Mouse (Mus musculus) small intestine, adult 2 months (tissue): ENCODE measurements around the gene Ank. TPM values are rescaled to one million over a fixed set of nuclear protein-coding genes. Genes with fewer than 3 reads are reported as not detected.

Experiments
- H3K27ac ChIP-seq: fragments of 200-500 bp; 2 replicates; pipeline ENCODE4 v1.5.1; 2012; ENCODE audit warnings: low read depth, low read length, control low read depth, inconsistent platforms; ENCODE audit not compliant: insufficient read depth
- H3K27me3 ChIP-seq: fragments of 200-500 bp; 2 replicates; pipeline ENCODE4 v1.6.1; 2012; ENCODE audit warnings: mild to moderate bottlenecking, moderate library complexity, low read length, inconsistent platforms; ENCODE audit not compliant: control insufficient read depth, insufficient read depth
- H3K36me3 ChIP-seq: fragments of 200-500 bp; 2 replicates; pipeline ENCODE4 v1.6.1; 2012; ENCODE audit warnings: mild to moderate bottlenecking, low read length, control low read depth, inconsistent platforms; ENCODE audit not compliant: control insufficient read depth, insufficient read depth
- H3K4me1 ChIP-seq: fragments of 200-500 bp; 2 replicates; pipeline ENCODE4 v1.6.1; 2012; ENCODE audit warnings: low read length, inconsistent platforms, mixed read lengths; ENCODE audit not compliant: control insufficient read depth, insufficient read depth, insufficient read length
- H3K4me3 ChIP-seq: fragments of 200-500 bp; 2 replicates; pipeline ENCODE4 v1.5.1; 2012; ENCODE audit warnings: low read depth, mild to moderate bottlenecking, control low read depth, inconsistent platforms, low read length, moderate library complexity
- CTCF ChIP-seq: fragments of 200-500 bp; IDR thresholded peaks from 2 replicates; pipeline ENCODE4 v1.5.1; 2012; ENCODE audit warnings: low read depth, mild to moderate bottlenecking, control low read depth, inconsistent platforms, low read length, moderate library complexity, mixed read lengths; ENCODE audit not compliant: insufficient replicate concordance, insufficient read length; ENCODE audit errors: extremely low read depth
- POLR2A ChIP-seq: fragments of 200-500 bp; IDR thresholded peaks from 2 replicates; pipeline ENCODE4 v1.6.1; 2012; ENCODE audit warnings: low read depth, mild to moderate bottlenecking, control low read depth, inconsistent platforms, low read length, moderate library complexity
- WGBS: fragments of 180-500 bp; shearing (Covaris S2); methylation state at CpG from one replicate; pipeline ENCODE4 v1.1.7; 2018; 5-methylcytosine and 5-hydroxymethylcytosine counted together
- polyA plus RNA-seq: library from polyadenylated mRNA; depleted of rRNA; stranded (reverse); fragments of >200 nt; gene quantifications from 2 replicates; pipeline ENCODE4 v1.2.3, GENCODE M21; 2012

The Ank gene
- polyA plus RNA-seq, 1 experiment, result 29.3 TPM

DNA sequence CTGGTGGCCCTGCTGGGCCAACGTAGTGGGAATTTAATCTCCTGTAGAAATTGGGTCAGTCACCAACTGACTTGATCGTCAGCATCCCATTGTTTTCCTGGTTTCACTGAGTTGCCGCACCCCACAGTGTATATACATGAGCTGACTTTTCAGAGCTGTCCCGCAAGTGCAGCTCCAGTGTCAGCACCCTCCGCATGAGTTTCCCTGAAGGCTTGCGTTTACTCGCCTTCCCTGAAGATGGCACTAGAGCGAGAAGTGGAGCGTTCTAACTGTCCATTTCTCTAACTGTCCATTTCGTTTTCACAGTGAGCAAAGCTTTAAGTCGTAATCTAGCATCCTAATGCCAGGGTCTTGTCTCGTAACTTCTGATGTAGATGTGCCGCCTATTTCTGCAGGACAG lies 127.2 kb downstream of the Ank start:
- no peaks in the 10 kb centered on the region for H3K27me3 ChIP-seq
- H3K4me3 ChIP-seq, result no peak overlapping the region
- H3K36me3 ChIP-seq, result peaks cover 49% of the 10 kb centered on the region
- H3K27ac ChIP-seq, result no peak overlapping the region
- H3K4me1 ChIP-seq, result peaks cover 5% of the 10 kb centered on the region
- TF ChIP-seq CTCF (no peak), POLR2A (no peak)
- 90% methylated on average over 13 of the region's 13 CpGs for WGBS

DNA sequence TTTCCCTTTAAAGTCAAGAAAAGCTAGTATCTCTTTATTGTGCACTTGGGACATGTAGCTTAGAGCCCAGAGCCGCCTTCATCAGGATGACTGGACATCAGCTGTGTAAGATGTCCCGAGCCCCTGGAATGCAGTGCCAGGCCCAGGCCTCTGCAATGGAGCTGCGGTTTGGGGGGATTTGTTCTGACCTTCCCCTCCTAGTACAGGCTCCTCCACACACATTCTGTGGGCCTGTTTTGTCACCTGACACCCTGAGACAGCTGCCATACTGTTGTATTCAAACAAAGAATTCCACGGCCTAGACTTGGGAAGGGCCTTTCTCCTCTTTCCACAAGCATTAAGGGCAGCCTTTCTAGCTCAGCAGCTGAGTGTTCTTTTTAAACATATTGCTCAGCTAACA lies 128.5 kb downstream of the Ank start:
- Histone ChIP-seq H3K27me3 (no peaks in the 10 kb centered on the region), H3K4me3 (no peak overlapping the region), H3K36me3 (peaks cover 57% of the 10 kb centered on the region), H3K4me1 (peaks cover 5% of the 10 kb centered on the region), H3K27ac (peak overlapping the region; percentile 78)
- TF ChIP-seq POLR2A, result no peak
- TF ChIP-seq CTCF, result no peak
- WGBS, result 83% methylated on average over 4 of the region's 4 CpGs

DNA sequence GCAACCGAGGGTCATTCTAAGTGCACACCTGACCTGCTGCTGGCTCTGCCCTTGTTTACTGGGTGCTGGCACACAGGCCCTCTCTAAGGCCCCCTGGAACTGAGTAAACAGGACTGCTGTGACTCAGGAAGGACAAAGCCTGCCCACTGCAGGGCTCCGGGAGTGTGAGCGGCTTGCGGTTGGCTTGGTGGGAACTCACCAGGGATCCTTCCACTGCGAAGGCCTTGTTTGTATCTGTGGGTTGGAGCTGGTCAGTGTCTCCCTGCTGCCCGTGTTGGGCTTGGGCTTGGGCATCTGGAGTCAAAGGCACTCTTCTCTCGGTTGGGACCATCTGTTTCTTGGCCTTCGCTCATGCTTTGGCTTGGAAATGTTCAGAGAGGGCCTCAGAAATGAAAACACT lies 129.1 kb downstream of the Ank start:
- WGBS, result 72% methylated on average over 8 of the region's 8 CpGs
- H3K27me3 ChIP-seq, result no peaks in the 10 kb centered on the region
- H3K4me3 ChIP-seq, result no peak overlapping the region
- TF ChIP-seq POLR2A, result no peak
- TF ChIP-seq CTCF, result no peak
- peak overlapping the region; percentile 78 for H3K27ac ChIP-seq
- peaks cover 57% of the 10 kb centered on the region for H3K36me3 ChIP-seq
- H3K4me1 ChIP-seq, result peaks cover 5% of the 10 kb centered on the region

DNA sequence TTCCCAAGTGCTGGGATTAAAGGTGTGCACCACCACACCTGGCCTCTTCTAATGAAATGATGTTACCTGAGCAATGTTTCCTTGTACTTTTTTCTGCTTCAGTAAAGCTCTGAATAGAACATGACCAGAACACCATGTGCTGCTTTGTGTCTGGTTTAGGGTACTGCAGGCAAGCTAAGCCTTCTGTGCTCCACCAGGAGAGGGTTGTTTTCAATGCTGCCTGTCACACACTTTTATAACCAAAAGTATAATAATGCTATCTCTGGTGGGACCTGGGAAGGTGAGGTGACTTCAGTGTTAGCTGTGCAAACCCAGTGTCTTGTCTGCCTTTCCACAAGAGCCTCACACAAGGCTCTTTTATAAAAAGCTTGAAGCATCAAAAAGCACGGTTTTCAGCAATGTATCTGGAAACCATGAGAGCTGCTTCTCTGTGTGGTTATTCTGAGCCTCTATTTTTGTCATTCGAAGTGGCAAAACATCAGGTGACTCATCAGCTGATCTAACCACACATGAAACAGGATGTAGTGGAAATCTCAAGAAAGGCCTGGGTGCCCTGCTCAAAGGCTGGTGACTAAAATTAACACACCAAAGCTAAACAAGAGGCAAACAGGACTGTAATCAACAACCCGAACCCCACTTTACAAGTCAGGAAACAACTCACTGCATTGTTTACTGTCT lies 130.1 kb downstream of the Ank start:
- Histone ChIP-seq H3K27ac (peak overlapping the region; percentile 89), H3K36me3 (peaks cover 55% of the 10 kb centered on the region), H3K4me1 (peaks cover 5% of the 10 kb centered on the region), H3K27me3 (no peaks in the 10 kb centered on the region), H3K4me3 (no peak overlapping the region)
- TF ChIP-seq POLR2A (no peak), CTCF (no peak)
- WGBS, result 59% methylated on average over 3 of the region's 3 CpGs

DNA sequence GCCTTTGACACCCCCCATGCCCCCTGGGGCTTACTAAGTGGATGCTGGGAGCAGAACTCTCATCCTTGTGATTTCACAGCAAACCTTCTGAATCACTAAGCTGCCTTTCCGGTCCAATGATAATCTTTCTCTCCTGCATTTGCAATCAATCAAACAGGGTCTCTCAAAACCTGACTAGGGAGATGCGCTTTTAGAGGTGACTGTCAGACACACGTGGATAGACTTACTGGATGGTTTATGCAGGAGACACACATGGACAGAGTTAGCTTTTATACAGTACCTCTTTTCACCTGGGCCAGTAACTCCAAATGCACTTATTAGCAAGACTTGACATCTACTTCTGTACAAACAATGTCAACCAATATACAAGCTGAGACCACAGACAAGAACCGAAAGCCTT lies 131.0 kb downstream of the Ank start:
- no peak overlapping the region for H3K4me3 ChIP-seq
- peaks cover 52% of the 10 kb centered on the region for H3K36me3 ChIP-seq
- WGBS, result 88% methylated on average over 4 of the region's 4 CpGs
- no peak for TF ChIP-seq CTCF
- H3K4me1 ChIP-seq, result peaks cover 5% of the 10 kb centered on the region
- H3K27ac ChIP-seq, result peak overlapping the region; percentile 89
- no peaks in the 10 kb centered on the region for H3K27me3 ChIP-seq

DNA sequence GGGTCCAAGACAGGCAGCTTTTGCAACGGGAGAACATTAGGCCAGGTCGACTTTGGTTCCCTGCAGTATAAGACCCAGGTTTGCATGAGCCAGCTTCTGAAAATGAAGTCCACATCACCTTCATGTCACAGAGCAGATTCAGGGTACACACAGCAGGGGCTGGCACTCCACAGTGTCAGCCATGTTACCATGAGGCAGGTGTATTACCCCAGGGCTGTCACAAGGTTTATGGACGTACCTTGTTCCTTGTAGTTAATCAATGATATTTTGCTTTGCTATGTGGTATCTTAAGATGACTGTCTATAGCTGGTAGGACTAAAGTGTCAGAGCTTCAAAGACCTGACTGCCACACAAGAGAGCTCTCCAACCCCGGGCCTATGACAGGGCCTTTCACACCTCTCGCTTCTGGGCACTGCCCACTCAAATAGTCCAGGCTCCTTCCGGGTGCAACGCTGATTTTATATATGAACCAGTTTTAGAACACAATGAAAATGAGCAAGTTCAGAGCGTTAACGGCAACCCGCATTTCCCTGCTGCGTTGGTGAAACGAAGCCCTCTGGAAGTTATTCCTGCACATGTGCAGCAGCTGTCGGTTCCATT lies 132.4 kb downstream of the Ank start:
- Histone ChIP-seq H3K27ac (no peak overlapping the region), H3K4me1 (peaks cover 5% of the 10 kb centered on the region), H3K27me3 (no peaks in the 10 kb centered on the region), H3K4me3 (no peak overlapping the region), H3K36me3 (peaks cover 48% of the 10 kb centered on the region)
- 86% methylated on average over 13 of the region's 13 CpGs for WGBS
- TF ChIP-seq POLR2A (no peak), CTCF (no peak)

DNA sequence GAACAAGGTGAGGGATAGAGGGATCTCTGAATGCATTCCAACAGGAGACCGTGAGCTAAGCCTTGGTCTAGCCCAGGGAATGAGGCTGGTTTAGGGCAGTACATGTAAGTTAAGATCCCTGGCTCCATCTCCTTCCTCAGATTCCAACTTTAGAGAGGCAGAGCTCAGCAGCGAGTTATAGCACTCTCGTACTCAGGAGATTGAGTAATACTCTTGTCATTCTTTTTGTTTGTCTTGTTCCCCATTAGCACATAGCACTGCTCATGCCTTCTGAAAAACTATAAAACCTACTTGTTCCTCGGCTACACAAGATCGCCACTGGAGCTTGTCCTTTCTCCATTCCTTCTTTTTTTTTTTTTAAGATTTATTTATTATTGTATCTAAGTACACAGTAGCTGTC lies 134.0 kb downstream of the Ank start:
- WGBS, result 86% methylated on average over 5 of the region's 5 CpGs
- H3K36me3 ChIP-seq, result peaks cover 38% of the 10 kb centered on the region

DNA sequence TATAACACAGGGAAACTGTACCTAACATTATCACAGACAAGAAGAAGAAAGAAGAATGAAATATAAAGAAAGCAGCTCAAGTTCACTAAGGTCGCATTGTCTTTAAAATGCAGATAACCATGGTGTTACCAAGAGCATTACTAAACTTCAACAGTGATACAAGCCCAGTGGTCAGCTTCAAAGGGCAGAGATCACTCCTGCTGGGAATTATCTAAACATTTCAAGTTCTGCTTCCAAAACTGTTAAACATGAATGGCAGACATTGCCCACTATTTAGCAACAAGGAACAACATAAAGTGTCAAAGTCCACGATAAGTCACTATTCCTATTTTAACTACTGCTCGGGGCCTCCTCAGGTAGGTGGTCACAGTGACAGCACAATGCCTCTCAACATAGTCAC lies 138.1 kb downstream of the Ank start:
- no peak overlapping the region for H3K4me3 ChIP-seq
- no peaks in the 10 kb centered on the region for H3K27me3 ChIP-seq
- no peak for TF ChIP-seq POLR2A
- no peak for TF ChIP-seq CTCF
- WGBS, result 54% methylated on average over 3 of the region's 3 CpGs
- no peak overlapping the region for H3K27ac ChIP-seq
- peaks cover 43% of the 10 kb centered on the region for H3K36me3 ChIP-seq
- H3K4me1 ChIP-seq, result no peaks in the 10 kb centered on the region

More for the DNA sequence above, 134.0 kb downstream of the Ank start:
- Histone ChIP-seq H3K27ac (no peak overlapping the region), H3K4me1 (peaks cover 2% of the 10 kb centered on the region), H3K27me3 (no peaks in the 10 kb centered on the region), H3K4me3 (no peak overlapping the region)
- TF ChIP-seq CTCF (no peak), POLR2A (no peak)
